Mouse (Mus musculus): ENCODE measurements around the gene Duox1.
"Not testable (repeated sequence)": the region's sequence is repeated elsewhere in the genome, so short reads cannot be mapped to it uniquely, and the experiment has no call there.

The Duox1 gene

GRCm38 (mm10) chr2:122376041-122376561 is 60.6 kb downstream of the Duox1 start:
- DNase-seq = peak; percentile 48 to 51

- DNase-seq = peak; percentile 95 to 99
Observed at GRCm38 (mm10) chr2:122377215-122377674, 61.8 kb downstream of the Duox1 start.

GRCm38 (mm10) chr2:122377751-122378246 is 62.3 kb downstream of the Duox1 start:
- peak; percentile 73 to 77 for DNase-seq

- peak in 1 of 2 experiments; percentile 52 for DNase-seq
Observed at GRCm38 (mm10) chr2:122378421-122379291, 63.2 kb downstream of the Duox1 start.

- DNase-seq = no peak
Observed at GRCm38 (mm10) chr2:122379292-122379650, 63.8 kb downstream of the Duox1 start.

GRCm38 (mm10) chr2:122380768-122381311 is 65.4 kb downstream of the Duox1 start:
- peak; percentile 68 to 72 for DNase-seq

GRCm38 (mm10) chr2:122381329-122382103 is 66.0 kb downstream of the Duox1 start:
- no peak for DNase-seq

GRCm38 (mm10) chr2:122382121-122382520 is 66.6 kb downstream of the Duox1 start:
- no peak for DNase-seq

- DNase-seq = no peak
Observed at GRCm38 (mm10) chr2:122385095-122385494, 69.6 kb downstream of the Duox1 start.

GRCm38 (mm10) chr2:122387135-122387534 is 71.7 kb downstream of the Duox1 start:
- DNase-seq = not testable (repeated sequence)

GRCm38 (mm10) chr2:122396150-122396549 is 80.7 kb downstream of the Duox1 start:
- no peak for DNase-seq
